Mouse (Mus musculus) thymus, adult 2 months (tissue): ENCODE results near the gene Frmpd4. TPM values are rescaled to one million over a fixed set of nuclear protein-coding genes. Genes with fewer than 3 reads are reported as not detected.

Experiments used
- DNase-seq: peaks from one replicate; pipeline ENCODE4 v3.0.0; 2021
- H3K27ac ChIP-seq: fragments of 200-500 bp; 2 replicates; pipeline ENCODE4 v1.5.1; 2012; ENCODE audit warnings: low read length, control low read depth; ENCODE audit not compliant: control insufficient read depth, insufficient read depth
- H3K27me3 ChIP-seq: fragments of 200-500 bp; 2 replicates; pipeline ENCODE4 v1.6.1; 2012; ENCODE audit warnings: mild to moderate bottlenecking, low read length, moderate library complexity, mixed read lengths; ENCODE audit not compliant: control insufficient read depth, insufficient read depth
- H3K36me3 ChIP-seq: fragments of 200-500 bp; 2 replicates; pipeline ENCODE4 v1.6.1; 2012; ENCODE audit warnings: mild to moderate bottlenecking, low read length, moderate library complexity; ENCODE audit not compliant: control insufficient read depth, insufficient read depth
- H3K4me1 ChIP-seq: fragments of 200-500 bp; replicated peaks from 2 replicates; pipeline ENCODE4 v1.6.1; 2012; ENCODE audit warnings: low read length; ENCODE audit not compliant: control insufficient read depth, insufficient read depth
- H3K4me3 ChIP-seq: fragments of 200-500 bp; 2 replicates; pipeline ENCODE4 v1.5.1; 2012; ENCODE audit warnings: mild to moderate bottlenecking, low read length, control low read depth, moderate library complexity; ENCODE audit not compliant: control insufficient read depth, insufficient read depth
- CTCF ChIP-seq: fragments of 200-500 bp; IDR thresholded peaks from 2 replicates; pipeline ENCODE4 v1.5.1; 2012; ENCODE audit warnings: mild to moderate bottlenecking, control low read depth, low read length, moderate library complexity, borderline replicate concordance; ENCODE audit not compliant: control insufficient read depth, poor library complexity, insufficient read depth; ENCODE audit errors: extremely low read depth
- POLR2A ChIP-seq: fragments of 200-500 bp; IDR thresholded peaks from 2 replicates; pipeline ENCODE4 v1.6.1; 2012; ENCODE audit warnings: mild to moderate bottlenecking, low read length, control low read depth, moderate library complexity; ENCODE audit not compliant: control insufficient read depth, poor library complexity, insufficient read depth; ENCODE audit errors: extremely low read depth
- WGBS: fragments of 180-500 bp; shearing (Covaris S2); methylation state at CpG from one replicate; pipeline ENCODE4 v1.1.7; 2018; 5-methylcytosine and 5-hydroxymethylcytosine counted together
- polyA plus RNA-seq: library from polyadenylated mRNA; depleted of rRNA; stranded (reverse); fragments of >200 nt; gene quantifications from 2 replicates; pipeline ENCODE4 v1.2.3, GENCODE M21; 2012

The Frmpd4 gene
- polyA plus RNA-seq, 1 experiment: 0.03 TPM

DNA sequence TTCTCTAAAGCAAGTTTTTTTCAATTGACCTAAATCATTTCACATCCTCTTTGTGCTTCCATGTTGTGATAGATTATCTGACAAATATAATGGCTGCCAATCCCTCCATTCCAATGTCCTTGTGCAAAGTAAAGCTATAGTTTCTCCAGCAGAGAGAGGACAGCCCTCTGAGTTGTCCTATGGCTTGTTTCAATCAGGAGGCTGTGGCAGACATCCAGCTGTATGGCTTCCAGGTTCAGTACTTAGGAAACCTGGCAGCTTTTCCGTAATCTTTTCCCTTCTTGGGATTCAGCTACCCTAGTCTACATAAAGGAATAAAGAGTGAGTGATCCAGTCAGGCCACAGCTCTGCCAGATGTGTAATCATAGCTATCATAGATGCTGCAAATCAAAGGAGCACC is 145.8 kb downstream of the Frmpd4 start:
- TF ChIP-seq POLR2A (no peak), CTCF (no peak)
- DNase-seq: no peak
- no peaks in the 10 kb centered on the region for H3K4me1 ChIP-seq
- H3K36me3 ChIP-seq: no peaks in the 10 kb centered on the region
- no peak overlapping the region for H3K4me3 ChIP-seq
- no peaks in the 10 kb centered on the region for H3K27me3 ChIP-seq
- H3K27ac ChIP-seq: no peak overlapping the region
- WGBS: 80% methylated on average over 1 of the region's 1 CpGs

DNA sequence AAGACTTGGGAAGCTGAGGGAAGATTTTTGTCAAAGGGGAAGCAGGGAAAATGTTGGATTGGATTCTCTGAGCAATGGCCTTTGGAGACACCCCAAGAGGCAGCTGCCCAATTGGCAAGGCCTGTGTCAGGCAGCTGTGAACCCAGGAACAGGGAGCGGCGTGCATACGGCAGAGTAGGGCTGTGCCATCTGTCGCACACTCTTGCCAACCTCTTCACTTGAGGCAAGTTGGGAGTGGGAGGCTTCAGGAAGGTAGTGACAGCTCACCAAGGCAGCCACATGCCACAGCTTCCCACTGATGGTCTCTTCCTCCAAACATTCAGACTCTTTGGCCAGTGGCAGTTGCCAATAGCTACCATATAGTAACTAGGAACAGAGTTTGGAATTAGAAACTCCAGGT is 147.2 kb downstream of the Frmpd4 start:
- Histone ChIP-seq H3K27ac (no peak overlapping the region), H3K27me3 (no peaks in the 10 kb centered on the region), H3K36me3 (no peaks in the 10 kb centered on the region), H3K4me1 (no peaks in the 10 kb centered on the region), H3K4me3 (no peak overlapping the region)
- TF ChIP-seq CTCF: no peak
- TF ChIP-seq POLR2A: no peak
- no peak for DNase-seq
- 95% methylated on average over 4 of the region's 4 CpGs for WGBS

DNA sequence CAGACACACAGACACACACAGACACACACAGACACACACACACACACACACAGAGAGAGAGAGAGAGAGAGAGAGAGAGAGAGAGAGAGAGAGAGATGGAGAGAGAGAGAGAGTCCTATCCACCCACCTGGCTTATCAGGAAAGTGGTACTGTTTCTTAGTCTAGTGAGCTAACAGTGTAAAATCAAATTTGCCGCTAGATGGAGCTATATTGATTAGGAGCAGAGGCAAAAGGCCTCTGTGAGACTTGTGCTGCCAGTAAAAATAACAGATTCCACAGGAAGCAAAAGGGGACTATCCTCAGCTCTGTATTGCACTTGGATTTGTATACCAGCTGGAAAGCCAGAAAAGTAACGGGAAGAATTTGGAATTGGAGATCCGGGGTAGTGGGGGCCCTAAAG is 161.6 kb downstream of the Frmpd4 start:
- 28% methylated on average over 3 of the region's 3 CpGs for WGBS
- H3K27ac ChIP-seq: no peak overlapping the region
- H3K27me3 ChIP-seq: no peaks in the 10 kb centered on the region
- no peaks in the 10 kb centered on the region for H3K36me3 ChIP-seq
- H3K4me3 ChIP-seq: no peak overlapping the region
- no peaks in the 10 kb centered on the region for H3K4me1 ChIP-seq
- DNase-seq: no peak
- TF ChIP-seq CTCF: no peak
- no peak for TF ChIP-seq POLR2A

DNA sequence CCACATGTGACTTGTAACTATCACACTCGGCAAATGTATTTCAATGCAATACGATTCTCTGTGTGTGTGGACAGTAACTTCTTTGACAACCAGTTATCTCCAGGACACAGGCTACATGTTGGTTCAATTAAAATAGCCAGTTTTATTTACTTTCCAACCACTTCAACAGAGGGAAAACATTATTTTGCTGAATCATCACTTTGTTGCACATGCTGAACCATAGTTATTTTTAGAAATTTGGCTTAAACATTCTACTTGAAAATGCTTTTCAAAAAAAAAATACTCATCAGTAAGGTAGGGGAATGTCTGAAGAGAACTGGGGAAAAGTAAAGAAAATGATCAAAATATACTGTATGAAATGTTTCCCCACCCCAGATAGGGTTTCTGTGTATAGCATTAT is 173.5 kb downstream of the Frmpd4 start:
- Histone ChIP-seq H3K27me3 (no peaks in the 10 kb centered on the region), H3K36me3 (no peaks in the 10 kb centered on the region), H3K4me3 (no peak overlapping the region), H3K4me1 (no peaks in the 10 kb centered on the region), H3K27ac (no peak overlapping the region)
- DNase-seq: no peak
- TF ChIP-seq CTCF: no peak
- no peak for TF ChIP-seq POLR2A
- WGBS: 94% methylated on average over 2 of the region's 2 CpGs

DNA sequence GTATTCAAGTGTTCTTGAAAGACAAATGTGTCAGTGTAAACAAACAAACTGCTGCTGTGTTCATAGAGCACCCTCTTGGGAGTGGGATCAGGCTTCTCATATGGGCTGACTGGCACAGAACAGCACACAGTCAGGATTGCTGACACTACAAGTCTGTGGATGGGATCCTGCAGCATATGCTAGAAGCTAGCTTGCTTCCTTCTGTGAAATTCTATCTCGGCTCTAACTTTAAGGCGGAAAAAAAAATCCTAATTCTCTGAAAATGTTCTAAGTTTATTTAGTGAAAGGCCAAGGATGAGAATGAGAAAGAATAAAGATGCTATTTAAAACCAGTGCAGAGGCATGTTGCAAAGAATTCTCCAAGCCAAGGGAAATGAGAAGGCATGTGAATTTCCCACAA is 226.6 kb downstream of the Frmpd4 start:
- 91% methylated on average over 2 of the region's 2 CpGs for WGBS
- no peaks in the 10 kb centered on the region for H3K27me3 ChIP-seq
- H3K27ac ChIP-seq: no peak overlapping the region
- no peaks in the 10 kb centered on the region for H3K36me3 ChIP-seq
- H3K4me3 ChIP-seq: no peak overlapping the region
- no peaks in the 10 kb centered on the region for H3K4me1 ChIP-seq
- DNase-seq: no peak
- no peak for TF ChIP-seq POLR2A
- TF ChIP-seq CTCF: no peak

DNA sequence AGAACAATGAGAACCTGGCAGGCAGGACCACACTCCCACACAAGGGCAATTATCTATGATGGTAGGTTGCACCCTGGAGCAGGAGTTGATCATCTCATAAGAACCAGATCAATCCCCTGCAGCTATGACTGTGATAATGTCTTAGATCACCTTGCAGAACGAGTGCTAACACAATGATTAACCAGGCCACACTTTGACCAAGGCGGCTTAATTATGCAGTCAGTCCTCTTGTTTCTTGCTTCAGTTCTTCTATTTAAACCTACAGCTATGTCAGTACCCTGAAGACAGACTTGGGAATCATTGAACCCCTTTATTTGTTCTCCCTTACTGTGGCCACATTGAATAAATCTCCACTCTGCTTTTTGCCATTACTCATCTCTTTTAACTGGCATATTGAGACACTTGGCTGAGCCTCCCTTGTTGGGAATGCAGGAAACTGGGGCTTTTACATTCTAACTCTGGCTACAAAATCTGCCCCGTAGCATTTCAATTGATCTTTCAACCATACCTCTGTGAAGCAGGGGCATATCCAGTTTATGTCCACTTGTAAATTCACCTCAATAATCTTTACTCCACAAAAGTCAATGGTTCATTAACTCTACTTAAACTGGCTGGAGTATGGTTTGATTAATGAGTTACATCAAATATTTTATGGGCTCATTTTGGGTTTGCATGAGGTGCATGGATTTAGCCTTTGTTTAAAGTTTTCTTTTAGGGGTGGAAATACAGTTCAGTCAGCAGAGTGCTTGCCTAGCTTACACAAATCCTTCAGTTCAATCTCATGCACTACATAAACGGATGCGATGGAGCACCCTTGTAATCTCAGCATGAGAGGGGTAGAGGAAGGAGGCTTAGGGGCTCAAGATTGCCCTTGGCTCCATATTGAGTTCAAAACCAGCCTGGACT is 227.5 kb downstream of the Frmpd4 start:
- Histone ChIP-seq H3K4me1 (no peaks in the 10 kb centered on the region), H3K4me3 (no peak overlapping the region), H3K27ac (no peak overlapping the region), H3K27me3 (no peaks in the 10 kb centered on the region), H3K36me3 (no peaks in the 10 kb centered on the region)
- TF ChIP-seq POLR2A (no peak), CTCF (no peak)
- no peak for DNase-seq
- 86% methylated on average over 5 of the region's 5 CpGs for WGBS

DNA sequence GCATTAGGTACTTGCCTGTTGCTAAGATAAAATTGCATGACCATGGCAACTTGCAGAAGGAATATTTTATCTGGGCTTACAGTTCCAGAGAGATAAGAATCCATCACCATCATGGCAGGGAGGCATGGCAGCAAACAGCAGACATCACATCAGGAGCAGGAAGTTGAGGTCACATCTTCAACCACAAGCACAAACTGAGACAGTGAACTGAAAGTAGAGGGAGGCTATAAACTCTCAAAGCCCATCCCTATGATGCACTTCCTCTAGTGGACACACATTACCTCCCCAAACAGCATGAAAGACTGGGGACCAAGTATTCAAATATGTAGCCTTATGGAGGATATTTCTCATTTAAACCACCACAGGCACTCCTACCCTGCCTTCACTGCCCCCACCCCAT is 238.8 kb downstream of the Frmpd4 start:
- no peaks in the 10 kb centered on the region for H3K27me3 ChIP-seq
- DNase-seq: no peak
- no peaks in the 10 kb centered on the region for H3K4me1 ChIP-seq
- H3K4me3 ChIP-seq: no peak overlapping the region
- TF ChIP-seq CTCF (no peak), POLR2A (no peak)
- no peaks in the 10 kb centered on the region for H3K36me3 ChIP-seq
- H3K27ac ChIP-seq: no peak overlapping the region
